Mouse (Mus musculus): Measurements from ENCODE around the gene Ak4.

The Ak4 gene

DNA sequence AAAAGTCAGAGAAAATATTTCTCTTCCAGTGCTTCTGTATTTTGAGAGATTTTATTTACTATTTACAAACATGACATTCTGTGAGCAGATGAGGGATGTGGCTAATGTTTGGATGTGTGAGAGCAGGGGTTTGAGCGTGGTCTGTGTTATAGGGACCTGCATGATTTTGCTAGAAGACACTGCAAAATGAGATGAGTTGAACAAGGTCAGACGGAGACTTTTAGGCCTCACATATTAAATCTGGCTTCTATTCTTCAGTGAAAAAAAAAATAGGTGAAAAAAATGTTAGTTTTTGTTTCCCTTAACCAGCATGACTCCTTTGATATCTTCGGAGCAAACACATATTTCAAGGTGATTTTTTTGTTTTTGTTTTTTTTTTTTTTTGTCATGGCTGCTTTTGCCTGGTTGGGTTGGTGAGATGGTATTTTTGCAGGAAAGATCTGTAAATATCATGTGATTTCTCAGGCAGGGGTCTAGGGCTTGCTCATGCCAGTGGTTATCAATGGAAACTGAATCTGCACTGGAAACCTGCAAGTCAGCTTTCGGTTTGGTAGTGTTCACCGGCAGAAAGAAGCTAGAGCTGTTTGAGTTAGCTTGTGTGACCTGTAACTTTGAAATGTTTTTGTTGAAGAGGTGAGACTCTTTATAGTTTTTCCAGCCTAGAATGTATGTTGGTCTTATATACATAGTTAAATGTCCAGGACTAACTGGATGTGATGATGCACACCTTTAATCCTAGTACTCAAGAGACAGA lies 92.9 kb downstream of the Ak4 start:
- no peak for DNase-seq (ENCODE audit: low read depth, low spot score)

DNA sequence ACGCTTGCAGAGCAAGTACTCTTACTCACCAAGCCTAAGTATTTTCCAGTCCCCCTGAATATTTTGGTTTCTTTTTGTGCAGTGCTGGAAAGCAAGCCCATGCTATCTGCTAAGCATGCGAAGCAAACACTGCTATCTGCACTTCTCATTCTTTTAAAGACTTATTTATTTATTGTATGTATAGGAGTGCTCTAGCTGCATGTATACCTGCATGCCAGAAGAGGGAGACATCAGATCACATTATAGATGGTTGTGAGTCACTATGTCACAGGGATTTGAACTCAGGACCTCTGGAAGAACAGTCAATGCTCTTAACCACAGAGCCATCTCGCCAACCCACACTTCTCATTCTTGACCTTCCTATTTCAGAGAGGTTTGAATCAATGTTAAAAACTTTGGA lies 94.2 kb downstream of the Ak4 start:
- DNase-seq (ENCODE audit: low read depth, low spot score): no peak

DNA sequence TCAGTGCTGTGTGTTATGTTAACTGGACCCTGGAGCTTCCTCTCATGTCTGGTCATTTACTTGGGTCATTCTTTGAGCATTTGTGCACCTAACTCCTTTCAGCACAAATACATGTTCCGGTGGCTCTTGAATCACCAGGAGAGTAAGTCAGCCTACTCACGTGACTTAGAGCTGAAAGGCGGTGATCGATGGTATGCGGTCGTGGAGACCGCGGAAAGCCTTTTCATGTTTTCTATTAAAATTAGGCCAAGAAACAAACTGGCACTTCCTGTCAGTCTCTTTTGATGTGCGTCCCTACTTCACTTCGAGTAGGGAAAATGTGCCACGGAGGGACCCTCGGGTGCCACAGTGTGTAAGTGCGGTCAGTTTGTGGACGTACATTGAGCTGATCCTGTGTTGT lies 96.8 kb downstream of the Ak4 start:
- DNase-seq (ENCODE audit: low read depth, low spot score): no peak

All from embryo, embryonic 11.5 days (tissue).